Mouse (Mus musculus): ENCODE results near the gene Jmjd4.
A peak's percentile ranks its signal among the peaks of the same experiment; 100 is the strongest.

Gene Jmjd4

GRCm38 (mm10) chr11:59449741-59450229 lies at the start of gene Jmjd4:
Jmjd4 (plus strand) TSS chr11:59450045.
- peak; percentile 93 for DNase-seq (ENCODE audit: low read depth, low spot score)

DNA sequence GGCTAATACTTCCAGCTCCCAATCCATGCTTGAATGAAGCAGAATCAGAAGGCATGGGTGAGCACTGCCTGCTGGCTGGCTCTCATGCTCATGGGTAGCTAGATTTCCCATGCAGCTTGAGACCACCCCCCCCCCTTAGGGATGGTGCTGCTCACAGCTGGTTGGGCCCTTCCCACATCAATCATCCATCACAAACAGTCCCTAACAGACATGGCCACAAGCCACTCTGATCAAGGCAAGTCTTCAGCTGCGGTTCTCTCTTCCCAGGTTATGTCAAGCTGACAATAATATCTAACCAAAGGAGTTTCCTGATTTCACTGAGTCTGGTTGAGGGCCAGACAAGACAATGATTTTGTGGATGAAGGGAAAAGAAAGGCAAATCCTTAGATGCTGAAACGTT lies 49.0 kb upstream of the Jmjd4 start:
- DNase-seq (ENCODE audit: low read depth, low spot score): no peak

- no peak for DNase-seq (ENCODE audit: low read depth, low spot score)
Measured at GRCm38 (mm10) chr11:59405761-59406160, 44.1 kb upstream of the Jmjd4 start.

- DNase-seq (ENCODE audit: low read depth, low spot score): no peak
Measured at GRCm38 (mm10) chr11:59410851-59411250, 39.0 kb upstream of the Jmjd4 start.

GRCm38 (mm10) chr11:59412058-59412457 lies 37.8 kb upstream of the Jmjd4 start:
- no peak for DNase-seq (ENCODE audit: low read depth, low spot score)

DNA sequence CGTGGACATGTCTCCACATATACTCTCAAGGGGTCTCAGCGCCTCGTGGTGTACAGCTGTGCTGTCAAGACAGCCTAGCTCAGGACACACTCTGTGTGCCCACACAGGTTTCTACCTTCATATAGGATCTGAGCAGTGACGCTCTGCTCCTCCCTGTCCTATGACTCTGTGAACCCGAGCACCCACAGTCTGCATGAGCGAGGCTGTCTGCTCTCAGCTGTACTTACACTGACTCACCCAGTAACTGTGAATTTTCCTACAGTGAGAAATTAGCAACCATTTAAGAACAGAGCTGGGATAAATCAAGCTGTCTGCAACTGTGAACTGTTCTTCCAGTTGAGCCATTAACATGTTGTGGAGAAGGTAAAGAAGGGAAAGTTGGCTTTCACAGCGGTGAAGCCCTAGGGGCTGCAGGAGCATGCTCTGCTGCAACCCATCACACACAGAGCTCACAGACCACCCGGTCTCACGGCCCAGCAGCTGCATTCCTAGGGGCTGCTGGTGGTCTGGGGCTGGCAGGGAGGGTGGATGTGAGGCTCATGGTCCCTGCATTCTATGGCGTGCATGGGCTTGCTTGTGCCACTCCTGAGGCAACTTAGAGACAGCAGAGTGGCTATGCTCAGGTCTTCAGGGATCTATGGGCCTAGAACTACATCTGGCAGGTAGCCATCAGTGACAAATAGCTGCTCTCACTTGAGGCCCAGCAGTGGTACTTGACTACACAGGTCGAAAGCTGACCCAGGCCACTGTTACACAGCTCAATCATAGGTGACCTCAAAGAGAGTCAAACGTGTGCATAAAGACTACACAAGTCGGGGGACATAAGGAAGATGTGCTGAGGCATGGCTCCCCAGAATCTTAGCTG lies 36.6 kb upstream of the Jmjd4 start:
- peak; percentile 22 for DNase-seq (ENCODE audit: low read depth, low spot score)

DNA sequence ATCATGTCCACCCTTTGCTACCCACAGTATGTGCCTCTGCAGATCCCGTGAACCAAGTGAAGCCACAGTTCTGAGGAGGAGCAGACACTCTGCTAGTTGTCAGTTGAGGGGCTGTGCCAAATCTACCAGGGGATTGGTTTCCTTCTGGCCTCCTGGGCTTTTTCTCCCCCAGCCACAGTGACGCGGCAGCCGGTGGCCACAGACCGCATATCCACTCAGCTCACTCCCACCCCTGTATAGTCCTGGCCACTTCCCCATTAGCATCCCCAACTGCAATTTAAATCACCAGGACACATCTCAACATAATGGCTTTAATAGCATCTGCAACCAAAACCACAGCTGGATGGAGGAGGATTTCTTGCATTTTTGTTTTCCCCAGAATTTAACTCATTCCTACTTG lies 31.1 kb upstream of the Jmjd4 start:
- no peak for DNase-seq (ENCODE audit: low read depth, low spot score)

GRCm38 (mm10) chr11:59421436-59421835 lies 28.4 kb upstream of the Jmjd4 start:
- no peak for DNase-seq (ENCODE audit: low read depth, low spot score)

- DNase-seq (ENCODE audit: low read depth, low spot score): no peak
Measured at GRCm38 (mm10) chr11:59421967-59422366, 27.9 kb upstream of the Jmjd4 start.

- no peak for DNase-seq (ENCODE audit: low read depth, low spot score)
Measured at GRCm38 (mm10) chr11:59423010-59423588, 26.7 kb upstream of the Jmjd4 start.

DNA sequence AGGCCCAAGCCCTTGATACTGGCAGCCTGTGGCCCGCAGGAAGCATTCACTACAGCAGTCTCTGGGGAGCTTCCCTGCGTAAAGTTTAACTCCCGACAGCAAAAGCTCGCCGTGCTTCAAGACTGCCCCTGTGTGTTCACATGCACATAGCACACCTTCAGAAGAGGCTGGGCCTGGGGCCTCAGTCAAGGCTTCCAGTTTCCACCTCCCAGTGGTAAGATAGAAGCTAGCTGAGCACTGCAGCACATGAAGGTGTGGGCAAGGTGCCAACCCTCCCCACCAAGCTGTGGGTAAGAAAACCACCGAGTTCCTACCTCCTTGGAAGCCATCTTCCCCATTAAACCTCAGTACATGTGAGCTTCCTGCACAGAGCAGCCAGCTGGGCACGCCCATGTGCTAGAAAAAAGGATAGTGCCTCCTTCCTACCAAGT lies 24.2 kb upstream of the Jmjd4 start:
- peak; percentile 24 for DNase-seq (ENCODE audit: low read depth, low spot score)

DNA sequence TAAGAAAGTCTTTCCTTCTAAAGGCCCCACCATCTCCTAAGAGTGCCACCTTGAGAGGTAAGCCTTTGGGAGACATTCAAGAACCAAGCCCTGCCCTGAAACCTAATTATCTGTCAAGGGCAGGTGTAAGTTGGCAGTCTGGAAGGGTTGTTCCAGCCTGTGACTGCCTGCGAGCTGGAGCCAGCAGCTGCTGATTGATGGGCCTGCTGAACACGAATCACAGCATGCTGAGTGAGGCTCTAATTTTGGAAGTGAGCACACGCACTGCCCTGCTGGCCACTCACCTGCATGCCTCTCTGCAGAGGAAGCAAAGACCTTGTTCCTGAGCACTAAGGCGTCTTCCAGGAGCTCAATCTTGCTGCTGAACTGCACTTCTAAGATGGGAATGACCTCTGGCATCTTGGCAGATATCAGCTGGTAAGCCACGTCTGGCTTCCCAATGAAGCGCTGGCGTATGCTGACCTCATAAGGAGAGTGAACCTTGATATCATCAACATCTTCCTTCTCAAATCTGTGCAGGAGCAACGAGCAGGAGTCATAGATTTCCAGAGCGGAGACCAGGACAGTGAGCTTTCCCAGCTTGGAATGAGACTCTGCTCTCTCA lies 21.7 kb upstream of the Jmjd4 start:
- no peak for DNase-seq (ENCODE audit: low read depth, low spot score)

- DNase-seq (ENCODE audit: low read depth, low spot score): no peak
Measured at GRCm38 (mm10) chr11:59429959-59430358, 19.9 kb upstream of the Jmjd4 start.

- DNase-seq (ENCODE audit: low read depth, low spot score): no peak
Measured at GRCm38 (mm10) chr11:59432261-59432660, 17.6 kb upstream of the Jmjd4 start.

GRCm38 (mm10) chr11:59437954-59438353 lies 11.9 kb upstream of the Jmjd4 start:
- no peak for DNase-seq (ENCODE audit: low read depth, low spot score)

GRCm38 (mm10) chr11:59443102-59443501 lies 6.7 kb upstream of the Jmjd4 start:
- no peak for DNase-seq (ENCODE audit: low read depth, low spot score)

DNA sequence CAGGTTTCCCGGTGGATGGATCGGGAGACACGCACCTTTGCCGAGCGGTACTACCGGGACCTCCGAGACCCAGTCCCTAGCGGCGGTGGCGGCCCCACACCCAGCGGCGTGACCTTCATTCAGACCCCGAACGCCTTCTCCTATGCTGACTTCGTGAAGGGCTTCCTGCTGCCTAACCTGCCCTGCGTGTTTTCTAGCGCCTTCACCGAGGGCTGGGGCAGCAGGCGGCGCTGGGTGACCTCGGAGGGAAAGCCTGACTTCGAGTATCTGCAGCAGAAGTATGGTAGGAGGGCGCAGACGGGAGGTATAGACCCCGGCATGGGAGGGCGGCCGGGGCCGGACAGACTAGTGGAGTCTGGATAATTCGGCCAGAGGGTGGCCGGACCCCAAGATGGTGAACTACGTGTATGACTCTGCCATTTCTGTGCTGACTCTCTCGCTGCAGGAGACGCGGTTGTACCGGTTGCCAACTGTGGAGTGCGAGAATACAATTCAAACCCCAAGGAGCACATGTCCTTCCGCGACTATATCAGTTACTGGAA lies 456 bp downstream of the Jmjd4 start:
- no peak for DNase-seq (ENCODE audit: low read depth, low spot score)

DNA sequence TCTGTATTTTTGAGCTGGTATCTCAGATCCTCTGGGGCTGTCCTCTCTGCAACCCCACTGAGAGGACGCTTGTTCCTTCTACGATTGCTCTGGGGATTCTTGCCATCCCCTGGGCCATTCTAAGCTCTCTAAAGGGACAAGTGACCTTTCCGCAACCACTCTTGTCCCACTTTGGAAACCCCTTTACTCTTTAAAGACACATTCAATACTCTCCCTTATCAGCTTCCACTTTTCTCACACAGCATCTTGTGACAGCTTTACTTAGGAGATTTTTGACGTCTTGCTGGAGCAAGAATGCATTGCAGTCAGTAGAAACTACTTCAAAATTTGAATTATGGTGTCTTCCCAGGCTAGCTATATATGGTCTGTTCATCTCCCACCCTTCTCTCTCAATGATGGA lies 1.2 kb downstream of the Jmjd4 start, which contains the start of gene Snap47:
TSS of gene Snap47 (minus strand) at position 101 of the 400 bp plus-strand sequence.
- no peak for DNase-seq (ENCODE audit: low read depth, low spot score)

DNA sequence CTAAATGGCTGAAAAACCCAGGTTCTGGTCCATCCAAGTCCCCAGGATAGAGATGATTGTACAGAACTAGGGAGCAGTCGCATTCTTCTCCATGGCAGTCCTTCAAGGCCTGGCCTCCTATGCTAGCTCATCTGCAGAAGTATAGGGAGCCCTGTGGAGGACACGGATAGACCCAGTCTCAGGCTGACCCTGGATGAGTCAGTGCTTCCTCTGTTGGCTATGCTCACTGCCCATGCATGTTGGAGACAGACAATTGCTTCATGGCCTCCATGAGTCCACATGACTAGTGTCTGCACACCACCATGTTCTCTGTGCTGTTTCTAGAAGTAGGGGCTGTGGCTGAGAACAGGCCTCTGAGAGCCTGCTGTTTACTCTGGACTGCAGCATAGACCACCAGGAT lies 6.5 kb downstream of the Jmjd4 start:
- DNase-seq (ENCODE audit: low read depth, low spot score): no peak

GRCm38 (mm10) chr11:59456891-59457290 lies 7.0 kb downstream of the Jmjd4 start:
- DNase-seq (ENCODE audit: low read depth, low spot score): no peak

DNA sequence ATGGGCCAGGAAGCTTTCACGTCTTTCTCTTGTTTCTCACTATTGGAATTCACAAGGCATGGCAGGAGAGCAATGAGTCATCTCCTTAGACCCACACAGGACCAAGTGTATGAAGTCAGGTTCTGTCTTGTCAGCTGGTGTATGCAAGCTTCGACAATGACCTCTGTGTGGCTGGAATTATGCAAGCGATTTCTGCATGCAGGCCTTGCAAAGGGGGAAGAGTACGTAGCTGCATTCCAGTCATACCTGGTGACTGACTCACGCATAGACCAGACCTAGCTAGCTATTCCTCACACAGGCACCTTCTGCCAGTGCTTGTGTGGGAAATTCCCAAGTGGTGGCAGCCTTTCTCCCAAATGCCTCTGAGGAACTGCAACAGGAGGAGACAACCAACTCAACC lies 9.1 kb downstream of the Jmjd4 start:
- peak; percentile 62 for DNase-seq (ENCODE audit: low read depth, low spot score)

DNA sequence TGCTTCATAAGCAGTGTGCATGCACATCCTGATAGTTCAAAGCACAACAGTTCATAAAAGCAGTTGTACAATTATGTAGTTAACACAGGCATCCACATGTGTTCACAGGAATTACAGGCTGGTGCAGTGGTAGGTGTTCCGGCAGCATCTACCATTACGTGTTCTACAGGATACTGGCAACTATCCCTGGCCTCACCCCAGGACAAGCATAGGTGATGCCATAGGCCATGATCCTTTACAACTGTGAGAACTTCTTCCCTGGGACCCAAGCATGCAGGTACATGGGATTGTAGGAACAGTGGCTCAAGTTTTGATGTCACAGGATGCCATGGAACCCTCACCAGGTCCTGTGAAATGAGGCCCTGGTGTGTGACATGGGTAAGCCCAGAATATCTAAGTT lies 10.6 kb downstream of the Jmjd4 start:
- no peak for DNase-seq (ENCODE audit: low read depth, low spot score)
